Mouse (Mus musculus) layer of hippocampus, postnatal 36 days (tissue): ENCODE data around the gene Clasp1. TPM values are rescaled to one million over a fixed set of nuclear protein-coding genes. Genes with fewer than 3 reads are reported as not detected.

Experiments
- DNase-seq, 2 experiments: peaks; one replicate each; pipeline ENCODE4 v3.0.0; 2022
- total RNA-seq, 2 experiments: library from RNA; stranded (reverse); gene quantifications; 2 replicates each; pipeline ENCODE4 v1.2.3; 2021

The Clasp1 gene
- total RNA-seq, 2 experiments from 2014 or later, result 92.6 to 106 TPM

- no peak for DNase-seq
Observed at GRCm38 (mm10) chr1:118453577-118453976, 64.7 kb downstream of the Clasp1 start.

- no peak for DNase-seq
Observed at GRCm38 (mm10) chr1:118454817-118455216, 66.0 kb downstream of the Clasp1 start.

- peak; percentile 50 to 58 for DNase-seq
Observed at GRCm38 (mm10) chr1:118457256-118457882, 68.5 kb downstream of the Clasp1 start.

- DNase-seq, result no peak
Observed at GRCm38 (mm10) chr1:118457883-118458259, 69.0 kb downstream of the Clasp1 start.

GRCm38 (mm10) chr1:118458279-118458678, 69.4 kb downstream of the Clasp1 start:
- no peak for DNase-seq

- DNase-seq, result peak; percentile 86 to 87
Observed at GRCm38 (mm10) chr1:118458963-118459920, 70.4 kb downstream of the Clasp1 start.

GRCm38 (mm10) chr1:118460716-118461115, 71.9 kb downstream of the Clasp1 start:
- no peak for DNase-seq

GRCm38 (mm10) chr1:118466041-118466440, 77.2 kb downstream of the Clasp1 start:
- DNase-seq, result no peak

GRCm38 (mm10) chr1:118472386-118472785, 83.5 kb downstream of the Clasp1 start:
- DNase-seq, result no peak

GRCm38 (mm10) chr1:118476919-118477318, 88.1 kb downstream of the Clasp1 start:
- DNase-seq, result peak in 1 of 2 experiments; percentile 34

GRCm38 (mm10) chr1:118479246-118479645, 90.4 kb downstream of the Clasp1 start:
- DNase-seq, result no peak

GRCm38 (mm10) chr1:118480484-118481364, 91.9 kb downstream of the Clasp1 start:
- DNase-seq, result no peak

- DNase-seq, result no peak
Observed at GRCm38 (mm10) chr1:118481365-118481702, 92.5 kb downstream of the Clasp1 start.

- DNase-seq, result no peak
Observed at GRCm38 (mm10) chr1:118481703-118482102, 92.8 kb downstream of the Clasp1 start.

- DNase-seq, result no peak
Observed at GRCm38 (mm10) chr1:118482285-118483019, 93.6 kb downstream of the Clasp1 start.

- no peak for DNase-seq
Observed at GRCm38 (mm10) chr1:118483504-118484096, 94.7 kb downstream of the Clasp1 start.

- DNase-seq, result no peak
Observed at GRCm38 (mm10) chr1:118485572-118485971, 96.7 kb downstream of the Clasp1 start.

- DNase-seq, result no peak
Observed at GRCm38 (mm10) chr1:118486021-118486420, 97.2 kb downstream of the Clasp1 start.

- DNase-seq, result no peak
Observed at GRCm38 (mm10) chr1:118492811-118493210, 104.0 kb downstream of the Clasp1 start.

- no peak for DNase-seq
Observed at GRCm38 (mm10) chr1:118494551-118494950, 105.7 kb downstream of the Clasp1 start.

GRCm38 (mm10) chr1:118498311-118498710, 109.5 kb downstream of the Clasp1 start:
- peak; percentile 62 to 71 for DNase-seq

GRCm38 (mm10) chr1:118500606-118501005, 111.7 kb downstream of the Clasp1 start:
- no peak for DNase-seq
